Mouse (Mus musculus) intestine, embryonic 15.5 days (tissue): ENCODE data around the gene Kctd5. TPM values are rescaled to one million over a fixed set of nuclear protein-coding genes. Genes with fewer than 3 reads are reported as not detected.
A peak's percentile ranks its signal among the peaks of the same experiment; 100 is the strongest.

Experiments used
- ATAC-seq: fragments of 200-750 bp; cut with Nextera tagmentation; 2 replicates; pipeline ENCODE4 v1.8.0; 2017; ENCODE audit warnings: moderate TSS enrichment, moderate library complexity
- H3K27ac ChIP-seq: fragments of 300-500 bp; sonication (generic); 2 replicates; pipeline ENCODE4 v1.5.1; 2015; ENCODE audit warnings: mild to moderate bottlenecking, inconsistent platforms
- H3K27me3 ChIP-seq: fragments of 300-500 bp; sonication (generic); replicated peaks from 2 replicates; pipeline ENCODE4 v1.6.1; 2015; ENCODE audit warnings: inconsistent platforms
- H3K36me3 ChIP-seq: fragments of 300-500 bp; sonication (generic); 2 replicates; pipeline ENCODE4 v1.6.1; 2015; ENCODE audit warnings: inconsistent platforms
- H3K4me1 ChIP-seq: fragments of 300-500 bp; sonication (generic); replicated peaks from 2 replicates; pipeline ENCODE4 v1.6.1; 2015; ENCODE audit warnings: inconsistent platforms
- H3K4me2 ChIP-seq: fragments of 300-500 bp; sonication (generic); replicated peaks from 2 replicates; pipeline ENCODE4 v1.6.1; 2015; ENCODE audit warnings: mild to moderate bottlenecking, inconsistent platforms
- H3K4me3 ChIP-seq: fragments of 300-500 bp; sonication (generic); replicated peaks from 2 replicates; pipeline ENCODE4 v1.5.1; 2015; ENCODE audit warnings: inconsistent platforms
- H3K9ac ChIP-seq: fragments of 300-500 bp; sonication (generic); 2 replicates; pipeline ENCODE4 v1.6.1; 2015; ENCODE audit warnings: inconsistent platforms
- H3K9me3 ChIP-seq: fragments of 300-500 bp; sonication (generic); 2 replicates; pipeline ENCODE4 v1.6.1; 2016; ENCODE audit warnings: inconsistent platforms
- WGBS: fragments of 180-500 bp; shearing (Covaris S2); methylation state at CpG from one replicate; pipeline ENCODE4 v1.1.7; 2015; 5-methylcytosine and 5-hydroxymethylcytosine counted together
- polyA plus RNA-seq: library from polyadenylated mRNA; unstranded; fragments of >200 nt; fragmentation: Nextera tagmentation; extraction: Ambion mirVana; gene quantifications from 2 replicates; pipeline ENCODE4 v1.2.1, GENCODE M21; 2015

The Kctd5 gene
- polyA plus RNA-seq, 1 experiment from 2014 or later, result 64.5 TPM

- Histone ChIP-seq H3K4me3 (no peak overlapping the region), H3K9me3 (no peaks in the 10 kb centered on the region), H3K9ac (no peak overlapping the region), H3K36me3 (no peaks in the 10 kb centered on the region), H3K4me2 (no peak overlapping the region), H3K27me3 (no peaks in the 10 kb centered on the region), H3K27ac (no peak overlapping the region), H3K4me1 (0 out of 2 replicates have a peak, but pooled peaks cover 3% of the 10 kb centered on the region)
- ATAC-seq, result no peak
- WGBS, result 92% methylated on average over 14 of the region's 14 CpGs
Measured at GRCm38 (mm10) chr17:24004071-24004665, 69.1 kb downstream of the Kctd5 start.

GRCm38 (mm10) chr17:24000404-24000803, 72.9 kb downstream of the Kctd5 start:
- H3K9me3 ChIP-seq, result no peaks in the 10 kb centered on the region
- H3K36me3 ChIP-seq, result no peaks in the 10 kb centered on the region
- no peak overlapping the region for H3K9ac ChIP-seq
- no peak overlapping the region for H3K27ac ChIP-seq
- no peak overlapping the region for H3K4me3 ChIP-seq
- H3K27me3 ChIP-seq, result no peaks in the 10 kb centered on the region
- H3K4me1 ChIP-seq, result peaks cover 3% of the 10 kb centered on the region; the same call in 1 of the 2 replicates
- H3K4me2 ChIP-seq, result no peak overlapping the region
- WGBS, result 32% methylated on average over 5 of the region's 5 CpGs
- peak; percentile 29; the same call in 1 of the 2 replicates for ATAC-seq

- 48% methylated on average over 6 of the region's 6 CpGs for WGBS
- H3K4me3 ChIP-seq, result no peak overlapping the region
- H3K4me1 ChIP-seq, result peaks cover 6% of the 10 kb centered on the region
- no peaks in the 10 kb centered on the region for H3K36me3 ChIP-seq
- no peak overlapping the region for H3K27ac ChIP-seq
- no peaks in the 10 kb centered on the region for H3K9me3 ChIP-seq
- no peaks in the 10 kb centered on the region for H3K27me3 ChIP-seq
- no peak for ATAC-seq
- no peak overlapping the region for H3K9ac ChIP-seq
- no peak overlapping the region for H3K4me2 ChIP-seq
Measured at GRCm38 (mm10) chr17:23998383-23998782, 74.9 kb downstream of the Kctd5 start.

- no peak within 1 kb of the TSS for H3K9ac ChIP-seq
- no peaks in the 10 kb centered on the region for H3K9me3 ChIP-seq
- H3K27me3 ChIP-seq, result no peaks in the 10 kb centered on the region
- H3K27ac ChIP-seq, result no peak within 1 kb of the TSS
- no peaks in the 10 kb centered on the region for H3K36me3 ChIP-seq
- WGBS, result 45% methylated on average over 2 of the region's 2 CpGs
- H3K4me3 ChIP-seq, result no peak within 1 kb of the TSS
- no peak for ATAC-seq
- peaks cover 10% of the 10 kb centered on the region for H3K4me1 ChIP-seq
- H3K4me2 ChIP-seq, result no peak within 1 kb of the TSS
Measured at GRCm38 (mm10) chr17:23997901-23998300, 75.4 kb downstream of the Kctd5 start, which contains the start of gene Prss22. TSS of gene Prss22 (minus strand) at chr17:23998100.

Other genes with a start within 250 kb of the Kctd5 start
- gene Elob, start 244.3 kb downstream of the Kctd5 start, polyA plus RNA-seq, result 939 and 946 TPM in 2 replicates
- 0.14 and 0.20 TPM in 2 replicates for gene Prss33, start 237.4 kb downstream of the Kctd5 start, polyA plus RNA-seq
- 5.1 and 9.9 TPM in 2 replicates for gene Prss32, start 229.6 kb downstream of the Kctd5 start, polyA plus RNA-seq
- 2.1 and 3.3 TPM in 2 replicates for gene Prss41, start 229.3 kb downstream of the Kctd5 start, polyA plus RNA-seq
- not detected in 2 replicates for gene Prss21, start 205.4 kb downstream of the Kctd5 start, polyA plus RNA-seq
- not detected in 2 replicates for gene Dcpp1, start 192.6 kb downstream of the Kctd5 start, polyA plus RNA-seq
- not detected in 2 replicates for gene Dcpp2, start 192.6 kb downstream of the Kctd5 start, polyA plus RNA-seq
- gene Dcpp3, start 156.0 kb downstream of the Kctd5 start, polyA plus RNA-seq, result not detected in 2 replicates
- not detected in 2 replicates for gene Sbp, start 131.8 kb downstream of the Kctd5 start, polyA plus RNA-seq
- not detected in 2 replicates for gene Sbpl, start 118.2 kb downstream of the Kctd5 start, polyA plus RNA-seq
- gene Prss30, start 92.9 kb downstream of the Kctd5 start, polyA plus RNA-seq, result 1.4 and 2.2 TPM in 2 replicates
- not detected in 2 replicates for gene Prss22, start 75.4 kb downstream of the Kctd5 start, polyA plus RNA-seq
- gene Prss27, start 35.3 kb downstream of the Kctd5 start, polyA plus RNA-seq, result 0.11 and 0.18 TPM in 2 replicates
- gene Pdpk1, start 77.4 kb upstream of the Kctd5 start, polyA plus RNA-seq, result 35.8 and 36.0 TPM in 2 replicates
- gene Amdhd2, start 90.3 kb upstream of the Kctd5 start, polyA plus RNA-seq, result 34.3 and 43.5 TPM in 2 replicates
- gene Atp6v0c, start 96.2 kb upstream of the Kctd5 start, polyA plus RNA-seq, result 572 and 634 TPM in 2 replicates
- gene Tbc1d24, start 132.1 kb upstream of the Kctd5 start, polyA plus RNA-seq, result 4.7 and 5.9 TPM in 2 replicates
- 5.9 and 6.2 TPM in 2 replicates for gene Ntn3, start 136.0 kb upstream of the Kctd5 start, polyA plus RNA-seq
- gene Tedc2, start 147.4 kb upstream of the Kctd5 start, polyA plus RNA-seq, result 9.9 and 10.1 TPM in 2 replicates
- 50.1 and 51.9 TPM in 2 replicates for gene Ccnf, start 178.0 kb upstream of the Kctd5 start, polyA plus RNA-seq